Mouse (Mus musculus): Measurements from ENCODE around the gene Tma7.
A peak's percentile ranks its signal among the peaks of the same experiment; 100 is the strongest.

Tma7 gene

GRCm38 (mm10) chr9:109082124-109082800 lies at the start of gene Tma7, which contains the start of gene Ccdc51:
TSS of gene Tma7 (minus strand) at chr9:109082587.
TSS of gene Ccdc51 (plus strand) at chr9:109082493.
- DNase-seq, result peak; percentile 93

- no peak for DNase-seq
These were observed 47.7 kb upstream of the Tma7 start for GRCm38 (mm10) chr9:109130076-109130475.

GRCm38 (mm10) chr9:109128211-109128610 lies 45.8 kb upstream of the Tma7 start:
- DNase-seq, result no peak

GRCm38 (mm10) chr9:109127076-109127475 lies 44.7 kb upstream of the Tma7 start:
- DNase-seq, result no peak

- DNase-seq, result no peak
These were observed 43.1 kb upstream of the Tma7 start for GRCm38 (mm10) chr9:109125481-109125880.

GRCm38 (mm10) chr9:109125043-109125442 lies 42.7 kb upstream of the Tma7 start:
- DNase-seq, result no peak

- no peak for DNase-seq
These were observed 41.8 kb upstream of the Tma7 start for GRCm38 (mm10) chr9:109124164-109124563.

GRCm38 (mm10) chr9:109123266-109123665 lies 40.9 kb upstream of the Tma7 start:
- DNase-seq, result no peak

- no peak for DNase-seq
These were observed 40.2 kb upstream of the Tma7 start for GRCm38 (mm10) chr9:109122553-109123085.

GRCm38 (mm10) chr9:109120956-109121355 lies 38.6 kb upstream of the Tma7 start:
- DNase-seq, result no peak

GRCm38 (mm10) chr9:109119571-109119970 lies 37.2 kb upstream of the Tma7 start:
- no peak for DNase-seq

- no peak for DNase-seq
These were observed 35.7 kb upstream of the Tma7 start for GRCm38 (mm10) chr9:109118106-109118505.

GRCm38 (mm10) chr9:109116205-109116604 lies 33.8 kb upstream of the Tma7 start:
- no peak for DNase-seq

GRCm38 (mm10) chr9:109114871-109115270 lies 32.5 kb upstream of the Tma7 start:
- no peak for DNase-seq

GRCm38 (mm10) chr9:109114276-109114675 lies 31.9 kb upstream of the Tma7 start:
- DNase-seq, result no peak

- DNase-seq, result no peak
These were observed 30.9 kb upstream of the Tma7 start for GRCm38 (mm10) chr9:109113331-109113730.

- DNase-seq, result no peak
These were observed 29.2 kb upstream of the Tma7 start for GRCm38 (mm10) chr9:109111591-109111990.

- no peak for DNase-seq
These were observed 28.7 kb upstream of the Tma7 start for GRCm38 (mm10) chr9:109111101-109111500.

GRCm38 (mm10) chr9:109110240-109110639 lies 27.9 kb upstream of the Tma7 start:
- no peak for DNase-seq

GRCm38 (mm10) chr9:109107341-109107740 lies 25.0 kb upstream of the Tma7 start:
- DNase-seq, result no peak

- DNase-seq, result no peak
These were observed 23.3 kb upstream of the Tma7 start for GRCm38 (mm10) chr9:109105648-109106047.

- DNase-seq, result no peak
These were observed 22.6 kb upstream of the Tma7 start for GRCm38 (mm10) chr9:109105011-109105410.

- no peak for DNase-seq
These were observed 21.7 kb upstream of the Tma7 start for GRCm38 (mm10) chr9:109104083-109104482.

GRCm38 (mm10) chr9:109103250-109103649 lies 20.9 kb upstream of the Tma7 start:
- no peak for DNase-seq

GRCm38 (mm10) chr9:109102541-109102940 lies 20.2 kb upstream of the Tma7 start:
- DNase-seq, result no peak
